Mouse (Mus musculus): Measurements from ENCODE around the gene F7.

DNA sequence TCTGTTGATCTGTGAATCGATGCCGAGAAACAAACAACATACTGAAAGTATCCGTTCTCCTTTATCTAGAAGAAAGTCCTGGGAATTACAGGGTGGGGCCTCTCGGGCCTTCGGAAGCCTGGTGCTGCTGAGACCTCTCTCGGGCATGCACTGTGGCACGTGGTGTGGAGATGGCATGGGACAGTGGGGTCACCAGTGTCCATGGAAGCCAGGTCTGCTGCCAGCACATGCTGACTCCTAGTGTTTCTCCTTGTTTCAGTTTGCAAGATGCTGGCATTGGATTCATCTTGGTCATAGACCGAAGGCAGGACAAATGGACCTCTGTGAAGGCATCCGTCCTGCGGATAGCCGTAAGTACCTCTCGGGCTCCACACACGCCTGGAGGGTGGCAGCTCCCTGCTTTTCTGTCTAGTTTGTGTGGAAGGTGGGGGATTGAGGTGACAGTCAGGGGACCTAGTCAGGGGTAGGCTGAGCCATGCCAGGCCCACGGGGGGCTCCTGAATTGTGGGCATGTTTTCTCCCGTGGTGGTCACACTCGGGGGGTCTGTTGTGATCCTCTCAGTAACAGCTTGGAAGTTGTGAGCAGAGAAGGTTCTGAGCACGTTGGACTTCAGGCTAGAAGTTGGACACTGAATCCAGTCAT is 41.1 kb upstream of the F7 start:
- no peak for TF ChIP-seq CTCF (IDR thresholded peaks at IDR 0.05; ENCODE audit: extremely low read depth, insufficient read length, insufficient replicate concordance, low read depth, low read length)
- no peak for TF ChIP-seq POLR2A (IDR thresholded peaks at IDR 0.05; ENCODE audit: low read depth, low read length)

Data from small intestine, adult 2 months (tissue).